Mouse (Mus musculus) heart, embryonic 16.5 days (tissue): ENCODE results near the gene Sgpp1. TPM values are rescaled to one million over a fixed set of nuclear protein-coding genes. Genes with fewer than 3 reads are reported as not detected.
A peak's percentile ranks its signal among the peaks of the same experiment; 100 is the strongest.
"Not testable (repeated sequence)": the region's sequence is repeated elsewhere in the genome, so short reads cannot be mapped to it uniquely, and the experiment has no call there.

Source experiments
- ATAC-seq: fragments of 200-750 bp; cut with Nextera tagmentation; replicated peaks from 2 replicates; pipeline ENCODE4 v1.8.0; 2017; ENCODE audit warnings: moderate number of reproducible peaks; ENCODE audit not compliant: insufficient read depth, low FRiP score; ENCODE audit errors: extremely low read depth
- H3K27ac ChIP-seq: fragments of 300-500 bp; sonication (generic); 2 replicates; pipeline ENCODE4 v1.5.1; 2014; ENCODE audit warnings: mild to moderate bottlenecking, low read length, control low read depth, moderate library complexity
- H3K27me3 ChIP-seq: fragments of 300-500 bp; sonication (generic); 2 replicates; pipeline ENCODE4 v1.6.1; 2014; ENCODE audit warnings: low read length, mixed read lengths; ENCODE audit not compliant: control insufficient read depth, insufficient read depth
- H3K36me3 ChIP-seq: fragments of 300-500 bp; sonication (generic); 2 replicates; pipeline ENCODE4 v1.6.1; 2014; ENCODE audit not compliant: control insufficient read depth, insufficient read depth
- H3K4me1 ChIP-seq: fragments of 300-500 bp; sonication (generic); 2 replicates; pipeline ENCODE4 v1.6.1; 2014; ENCODE audit warnings: low read length, mixed read lengths; ENCODE audit not compliant: control insufficient read depth, insufficient read depth
- H3K4me2 ChIP-seq: fragments of 300-500 bp; sonication (generic); 2 replicates; pipeline ENCODE4 v1.6.1; 2014; ENCODE audit warnings: low read depth, mild to moderate bottlenecking, control low read depth, low read length
- H3K4me3 ChIP-seq: fragments of 300-500 bp; sonication (generic); 2 replicates; pipeline ENCODE4 v1.5.1; 2014; ENCODE audit warnings: mild to moderate bottlenecking, control low read depth, low read length
- H3K9ac ChIP-seq: fragments of 300-500 bp; sonication (generic); 2 replicates; pipeline ENCODE4 v1.6.1; 2014; ENCODE audit warnings: low read length, control low read depth
- H3K9me3 ChIP-seq: fragments of 300-500 bp; sonication (generic); replicated peaks from 2 replicates; pipeline ENCODE4 v1.6.1; 2016; ENCODE audit warnings: low read length; ENCODE audit not compliant: control insufficient read depth
- WGBS: fragments of 180-500 bp; shearing (Covaris S2); extraction: QIAGEN DNeasy Blood & Tissue Kit; methylation state at CpG from one replicate; pipeline ENCODE4 v1.1.7; 2014; 5-methylcytosine and 5-hydroxymethylcytosine counted together
- polyA plus RNA-seq: library from polyadenylated mRNA; unstranded; fragments of >200 nt; fragmentation: Nextera tagmentation; extraction: Ambion mirVana; gene quantifications from 2 replicates; pipeline ENCODE4 v1.2.1, GENCODE M21; 2015

Gene Sgpp1
- polyA plus RNA-seq, 1 experiment from 2014 or later: 15.9 TPM

DNA sequence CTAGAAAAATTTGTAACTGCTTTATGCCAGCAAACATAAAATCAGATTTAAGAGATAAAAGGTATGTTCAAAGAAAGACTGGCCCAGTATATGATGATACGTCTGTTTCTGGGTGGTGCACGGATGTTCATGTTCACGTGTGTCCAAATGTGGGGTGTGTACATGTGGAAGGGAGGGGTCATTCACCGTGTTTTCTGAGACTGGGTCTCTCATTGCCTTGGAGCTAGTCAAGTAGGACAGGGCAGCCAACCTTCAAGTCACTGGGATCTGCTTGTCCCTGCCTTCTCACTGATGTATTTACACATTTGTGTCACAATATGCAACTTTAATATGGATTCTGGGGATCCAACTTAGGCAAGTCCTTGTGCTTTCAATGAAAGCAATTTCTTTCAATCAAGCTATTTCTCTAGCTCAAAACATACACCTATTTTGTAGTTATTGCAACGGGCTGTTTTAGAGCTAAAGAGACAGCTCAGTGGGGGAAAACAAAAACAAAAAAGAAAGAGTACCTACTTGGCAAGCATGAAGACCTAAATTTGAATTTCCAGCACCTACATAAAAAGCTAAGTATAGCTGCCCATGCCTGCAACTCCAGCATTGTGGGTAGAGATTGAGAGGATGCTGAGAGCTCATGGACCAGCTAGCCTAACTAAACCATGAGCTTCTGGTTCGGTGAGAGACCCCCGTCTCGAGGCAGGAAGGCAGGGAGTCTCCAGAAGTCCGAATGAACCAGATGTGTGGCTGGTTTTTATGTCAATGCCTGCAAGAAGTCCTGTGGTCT lies 24.7 kb downstream of the Sgpp1 start:
- Histone ChIP-seq H3K36me3 (peaks cover 4% of the 10 kb centered on the region; the same call in 1 of the 2 replicates), H3K27ac (no peak overlapping the region), H3K9ac (no peak overlapping the region), H3K27me3 (no peaks in the 10 kb centered on the region), H3K9me3 (no peaks in the 10 kb centered on the region), H3K4me2 (no peak overlapping the region), H3K4me1 (no peaks in the 10 kb centered on the region), H3K4me3 (no peak overlapping the region)
- WGBS: 88% methylated on average over 9 of the region's 9 CpGs
- no peak for ATAC-seq

DNA sequence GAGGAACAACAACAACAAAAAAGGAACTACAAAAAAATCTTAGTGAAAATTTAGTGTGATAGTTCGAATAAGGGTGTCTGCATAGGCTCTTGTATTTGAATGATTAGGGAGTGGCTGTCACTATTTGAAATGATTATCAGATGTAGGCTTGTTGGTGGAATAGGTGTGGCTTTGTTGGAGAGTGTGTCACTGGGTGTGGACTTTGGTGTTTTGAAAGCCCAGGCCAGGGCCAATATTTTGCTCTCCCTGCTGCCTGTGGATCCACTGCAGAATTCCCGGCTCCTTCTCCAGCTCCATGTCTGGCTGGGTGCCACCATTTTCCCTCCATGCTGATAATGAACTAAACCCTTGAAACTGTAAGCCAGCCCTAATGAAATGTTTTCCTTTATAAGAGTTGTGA lies 26.0 kb downstream of the Sgpp1 start:
- Histone ChIP-seq H3K27me3 (no peaks in the 10 kb centered on the region), H3K4me1 (no peaks in the 10 kb centered on the region), H3K27ac (no peak overlapping the region), H3K9me3 (no peaks in the 10 kb centered on the region), H3K36me3 (no peaks in the 10 kb centered on the region), H3K4me3 (no peak overlapping the region), H3K9ac (no peak overlapping the region), H3K4me2 (no peak overlapping the region)
- no peak for ATAC-seq
- WGBS: 67% methylated on average over 2 of the region's 2 CpGs

DNA sequence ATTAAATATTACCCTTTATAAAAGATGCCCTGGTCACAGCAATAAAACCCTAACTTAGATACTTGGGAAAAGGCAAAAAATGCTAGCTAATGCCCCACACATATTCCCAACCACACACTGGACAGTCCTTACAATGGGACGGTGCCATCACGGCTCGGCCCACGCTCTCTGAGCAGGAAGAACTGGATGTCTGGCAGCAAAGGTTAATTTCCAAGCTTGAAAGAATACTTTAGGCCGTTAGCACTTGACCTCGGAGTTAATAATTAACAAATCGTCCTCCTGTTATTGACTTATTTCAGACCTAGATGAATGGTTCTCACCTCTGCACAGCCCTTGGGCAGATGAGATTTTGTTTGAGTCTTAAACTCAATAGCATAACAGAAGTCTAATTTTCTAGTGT lies 28.9 kb downstream of the Sgpp1 start:
- H3K4me1 ChIP-seq: peaks cover 6% of the 10 kb centered on the region

GRCm38 (mm10) chr12:75702739-75703122 lies 32.8 kb downstream of the Sgpp1 start:
- H3K9me3 ChIP-seq: peaks cover 6% of the 10 kb centered on the region; the same call in 1 of the 2 replicates
- no peak for ATAC-seq
- H3K4me3 ChIP-seq: no peak overlapping the region
- H3K27me3 ChIP-seq: no peaks in the 10 kb centered on the region
- 70% methylated on average over 3 of the region's 3 CpGs for WGBS
- no peaks in the 10 kb centered on the region for H3K36me3 ChIP-seq
- no peak overlapping the region for H3K9ac ChIP-seq
- peaks cover 9% of the 10 kb centered on the region for H3K4me1 ChIP-seq
- H3K27ac ChIP-seq: no peak overlapping the region
- no peak overlapping the region for H3K4me2 ChIP-seq

More for the DNA sequence above, 28.9 kb downstream of the Sgpp1 start:
- Histone ChIP-seq H3K4me2 (no peak overlapping the region), H3K27me3 (no peaks in the 10 kb centered on the region), H3K27ac (no peak overlapping the region), H3K9ac (no peak overlapping the region), H3K4me3 (no peak overlapping the region), H3K9me3 (no peaks in the 10 kb centered on the region), H3K36me3 (no peaks in the 10 kb centered on the region)
- ATAC-seq: no peak
- 88% methylated on average over 7 of the region's 7 CpGs for WGBS

DNA sequence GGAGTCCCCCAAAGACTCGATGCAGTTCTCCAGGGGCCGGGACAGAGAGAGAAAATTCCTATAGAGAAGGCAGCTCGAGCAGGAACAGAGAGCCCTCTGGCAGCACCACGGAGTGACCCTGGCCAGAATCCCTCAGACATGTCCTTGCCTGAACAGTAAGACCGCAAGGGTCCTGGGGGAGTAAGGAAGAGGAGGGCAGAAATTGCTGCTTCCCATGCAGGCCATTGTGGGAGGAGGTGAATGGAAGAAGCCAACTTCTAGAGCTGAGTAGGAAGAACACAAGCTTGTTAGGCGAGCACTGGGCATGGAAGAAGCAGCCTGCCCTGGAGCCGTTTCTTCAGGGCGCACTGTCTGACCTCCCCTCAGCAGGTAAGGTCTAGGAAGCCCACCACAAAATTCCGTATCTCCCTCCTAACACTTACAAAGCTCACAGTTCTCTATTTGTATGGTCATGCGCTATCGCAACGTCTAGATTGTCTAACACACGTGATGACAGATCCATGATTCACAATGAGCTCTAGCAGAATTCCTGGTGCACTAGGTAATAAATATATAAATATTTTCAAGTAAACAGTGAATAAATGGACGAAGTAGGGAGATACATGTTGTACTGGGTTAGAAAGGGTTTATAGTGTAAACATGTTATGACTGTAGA lies 33.3 kb downstream of the Sgpp1 start:
- ATAC-seq: peak; percentile 30; the same call in 1 of the 2 replicates
- Histone ChIP-seq H3K27ac (peak overlapping the region; percentile 70), H3K9ac (peak overlapping the region; percentile 71), H3K9me3 (peaks cover 6% of the 10 kb centered on the region; the same call in 1 of the 2 replicates), H3K4me2 (peak overlapping the region; percentile 71), H3K4me3 (peak overlapping the region; percentile 42), H3K4me1 (peaks cover 9% of the 10 kb centered on the region), H3K36me3 (no peaks in the 10 kb centered on the region), H3K27me3 (no peaks in the 10 kb centered on the region)
- WGBS: 47% methylated on average over 14 of the region's 14 CpGs

GRCm38 (mm10) chr12:75701173-75702083 lies 34.1 kb downstream of the Sgpp1 start:
- H3K27me3 ChIP-seq: no peaks in the 10 kb centered on the region
- peaks cover 6% of the 10 kb centered on the region; the same call in 1 of the 2 replicates for H3K9me3 ChIP-seq
- WGBS: 33% methylated on average over 21 of the region's 21 CpGs
- H3K4me1 ChIP-seq: peaks cover 9% of the 10 kb centered on the region
- peak overlapping the region; percentile 71 for H3K4me2 ChIP-seq
- H3K36me3 ChIP-seq: no peaks in the 10 kb centered on the region
- H3K9ac ChIP-seq: peak overlapping the region; percentile 71
- H3K27ac ChIP-seq: peak overlapping the region; percentile 70
- peak overlapping the region; percentile 42 for H3K4me3 ChIP-seq
- peak; percentile 61 for ATAC-seq

DNA sequence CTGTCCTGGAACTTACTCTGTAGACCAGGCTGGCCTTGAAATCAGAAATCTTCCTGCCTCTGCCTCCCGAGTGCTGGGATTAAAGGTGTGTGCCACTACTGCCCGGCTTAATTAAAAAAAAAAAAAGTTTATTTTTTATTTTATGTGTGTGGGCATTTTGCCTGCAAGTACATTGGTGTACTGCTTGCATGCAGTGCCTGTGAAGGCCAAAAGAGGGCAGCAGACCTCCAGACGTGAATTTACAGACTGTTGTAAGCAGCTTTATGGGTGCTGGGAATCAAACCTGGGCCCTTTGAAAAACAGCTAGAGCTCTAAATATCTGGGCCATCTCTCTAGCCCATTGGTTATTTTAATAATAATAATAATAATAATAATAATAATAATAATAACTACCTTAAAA lies 36.8 kb downstream of the Sgpp1 start:
- ATAC-seq: no peak
- H3K9me3 ChIP-seq: peaks cover 6% of the 10 kb centered on the region; the same call in 1 of the 2 replicates
- no peak overlapping the region for H3K4me2 ChIP-seq
- peaks cover 9% of the 10 kb centered on the region for H3K4me1 ChIP-seq
- 90% methylated on average over 3 of the region's 3 CpGs for WGBS
- no peak overlapping the region for H3K4me3 ChIP-seq
- H3K9ac ChIP-seq: no peak overlapping the region
- H3K27me3 ChIP-seq: no peaks in the 10 kb centered on the region
- no peak overlapping the region for H3K27ac ChIP-seq
- H3K36me3 ChIP-seq: no peaks in the 10 kb centered on the region

GRCm38 (mm10) chr12:75695845-75696244 lies 39.7 kb downstream of the Sgpp1 start:
- not testable (repeated sequence) for H3K4me2 ChIP-seq, H3K9ac ChIP-seq, H3K27me3 ChIP-seq, H3K4me3 ChIP-seq, H3K27ac ChIP-seq, H3K9me3 ChIP-seq, H3K36me3 ChIP-seq, H3K4me1 ChIP-seq, ATAC-seq
- WGBS: 91% methylated on average over 1 of the region's 1 CpGs
